Mouse (Mus musculus) kidney, postnatal 36 days (tissue): Measurements from ENCODE around the gene Lifr.

Experiments used
- DNase-seq, 2 experiments: peaks; one replicate each; pipeline ENCODE4 v3.0.0; 2021 to 2022; ENCODE audit warnings: mixed read lengths in 2 of 2

The Lifr gene

GRCm38 (mm10) chr15:7129944-7130287, 39.5 kb downstream of the Lifr start:
- peak in 1 of 2 experiments; percentile 58 for DNase-seq

DNA sequence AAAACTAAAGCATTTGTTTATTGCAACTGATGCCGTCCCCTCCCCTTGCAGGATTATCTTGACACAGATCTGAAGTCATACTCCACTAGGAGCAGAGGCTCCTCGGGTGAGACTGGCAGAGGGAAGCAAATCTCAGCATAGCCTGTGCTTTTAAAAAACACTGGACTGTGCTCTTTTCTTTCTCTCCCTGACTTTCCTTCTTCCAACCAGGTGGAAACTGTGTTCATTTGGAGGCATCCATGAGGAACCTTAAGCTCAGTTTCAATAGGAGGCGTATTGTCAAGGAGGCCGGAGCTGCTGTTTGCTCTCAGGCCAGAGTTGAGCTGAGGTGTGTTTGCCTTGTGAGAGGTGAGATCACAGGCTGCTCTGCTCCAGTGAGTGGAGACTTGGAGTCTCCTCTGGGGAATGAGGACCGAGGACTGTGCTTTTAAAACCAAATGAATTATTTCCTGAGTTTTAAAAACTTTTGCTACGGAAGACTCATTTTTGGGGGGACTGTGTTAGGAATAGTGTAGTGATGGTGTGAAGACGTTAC, 40.3 kb downstream of the Lifr start:
- peak in 1 of 2 experiments; percentile 50 for DNase-seq

GRCm38 (mm10) chr15:7132741-7133140, 42.3 kb downstream of the Lifr start:
- peak in 1 of 2 experiments; percentile 67 for DNase-seq

- peak; percentile 52 to 73 for DNase-seq
Measured at GRCm38 (mm10) chr15:7134454-7135052, 44.1 kb downstream of the Lifr start.

GRCm38 (mm10) chr15:7135982-7136562, 45.7 kb downstream of the Lifr start:
- DNase-seq, result no peak

DNA sequence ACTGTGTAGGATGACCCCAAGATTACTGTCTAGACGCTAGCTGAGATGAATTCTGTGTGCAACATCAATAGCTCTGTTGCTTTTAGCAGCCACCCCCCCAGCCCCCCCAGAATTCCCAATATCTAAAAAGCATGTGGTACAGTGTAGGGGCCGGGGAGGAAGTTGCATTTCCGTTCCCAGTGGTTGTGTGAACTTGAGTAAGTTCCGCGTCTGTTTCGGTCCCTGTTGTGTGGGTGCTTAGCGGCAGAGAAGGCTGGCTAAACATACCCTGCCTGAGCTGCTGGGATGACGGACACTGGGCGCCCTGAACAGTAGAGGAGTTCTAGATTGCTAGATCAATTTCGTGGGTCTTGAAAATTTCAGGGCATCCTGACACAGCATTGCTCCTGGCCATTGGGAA, 46.5 kb downstream of the Lifr start:
- peak in 1 of 2 experiments; percentile 33 for DNase-seq

- DNase-seq, result peak; percentile 66 to 78
Measured at GRCm38 (mm10) chr15:7137607-7138006, 47.2 kb downstream of the Lifr start.

DNA sequence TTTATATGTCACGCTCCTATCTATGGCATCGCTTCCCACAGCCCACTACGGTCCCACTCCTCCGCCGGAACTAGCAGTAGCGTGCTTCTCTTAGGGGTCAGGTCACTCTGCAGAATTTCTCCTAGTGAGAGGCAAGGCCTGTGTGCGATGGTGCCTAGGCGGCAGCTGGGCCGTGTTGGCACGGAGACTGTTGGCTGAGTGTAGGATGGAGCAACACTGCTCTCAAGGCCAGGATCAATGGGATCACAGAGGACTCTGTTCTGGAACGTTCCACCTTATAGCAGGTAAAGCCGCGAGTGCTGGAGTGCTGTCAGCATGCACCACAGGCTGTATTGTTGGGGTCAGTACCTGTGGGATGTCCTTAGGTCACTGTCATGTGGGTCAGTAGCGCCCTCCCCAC, 48.1 kb downstream of the Lifr start:
- no peak for DNase-seq

DNA sequence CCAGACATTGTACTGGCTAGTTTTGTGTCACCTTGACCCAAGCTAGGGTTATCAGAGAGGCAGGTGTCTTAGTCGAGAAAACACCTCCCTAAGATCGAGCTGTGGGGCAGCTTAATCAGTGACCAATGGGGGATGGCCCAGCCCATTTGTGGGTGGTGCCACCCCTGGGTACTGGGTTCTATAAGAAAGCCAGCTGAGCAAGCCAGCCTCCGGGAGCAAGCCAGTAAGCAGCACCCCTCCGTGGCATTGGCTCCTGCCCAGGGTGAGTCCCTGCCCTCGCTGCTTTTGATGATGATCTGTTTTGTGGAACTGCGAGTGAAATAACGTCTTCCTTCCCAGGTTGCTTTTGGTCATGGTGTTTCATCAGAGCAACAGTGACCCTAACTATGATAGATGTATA, 49.9 kb downstream of the Lifr start:
- DNase-seq, result no peak

GRCm38 (mm10) chr15:7141246-7141645, 50.8 kb downstream of the Lifr start:
- DNase-seq, result no peak

GRCm38 (mm10) chr15:7143689-7144170, 53.3 kb downstream of the Lifr start:
- no peak for DNase-seq

DNA sequence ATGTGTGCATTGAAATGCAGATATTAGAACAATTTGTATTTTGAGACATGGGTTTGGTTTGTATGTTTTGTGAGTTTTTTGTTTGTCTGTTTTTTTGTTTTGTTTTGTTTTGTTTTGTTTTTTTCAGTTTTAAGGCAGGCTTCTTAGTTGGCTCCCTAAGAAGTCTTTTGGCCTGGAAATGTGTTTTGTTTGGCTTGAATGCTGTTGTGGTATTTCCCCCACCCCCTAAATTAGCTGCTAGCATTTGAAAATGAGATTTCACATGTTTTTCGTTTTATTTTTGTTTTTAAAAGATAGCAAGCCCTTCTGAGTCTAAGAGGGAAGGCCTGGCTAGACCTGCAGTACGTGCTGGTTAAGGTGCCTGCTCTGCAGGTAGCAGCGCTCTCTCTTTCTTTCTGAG, 54.1 kb downstream of the Lifr start:
- DNase-seq, result no peak

DNA sequence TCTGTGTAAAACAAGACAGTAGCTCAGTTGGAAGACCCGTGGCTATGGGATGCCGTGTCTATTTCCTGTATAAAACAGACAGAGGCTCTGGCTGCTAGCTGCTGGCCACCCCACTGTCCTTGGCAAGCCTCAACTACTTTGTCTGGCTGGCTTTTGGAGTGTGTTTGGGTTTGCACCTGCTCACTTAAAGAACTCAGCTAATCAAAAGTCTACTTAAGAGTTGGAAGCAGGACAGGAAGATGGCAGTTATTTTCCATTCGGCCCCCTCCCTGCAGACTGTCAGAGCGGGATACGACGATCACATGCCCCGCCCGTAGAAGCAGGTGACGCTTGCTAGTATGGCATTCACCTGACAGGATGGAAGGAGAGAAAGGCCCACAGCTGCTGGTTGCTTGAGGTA, 54.5 kb downstream of the Lifr start:
- DNase-seq, result peak in 1 of 2 experiments; percentile 33

GRCm38 (mm10) chr15:7145555-7145954, 55.1 kb downstream of the Lifr start:
- DNase-seq, result no peak

DNA sequence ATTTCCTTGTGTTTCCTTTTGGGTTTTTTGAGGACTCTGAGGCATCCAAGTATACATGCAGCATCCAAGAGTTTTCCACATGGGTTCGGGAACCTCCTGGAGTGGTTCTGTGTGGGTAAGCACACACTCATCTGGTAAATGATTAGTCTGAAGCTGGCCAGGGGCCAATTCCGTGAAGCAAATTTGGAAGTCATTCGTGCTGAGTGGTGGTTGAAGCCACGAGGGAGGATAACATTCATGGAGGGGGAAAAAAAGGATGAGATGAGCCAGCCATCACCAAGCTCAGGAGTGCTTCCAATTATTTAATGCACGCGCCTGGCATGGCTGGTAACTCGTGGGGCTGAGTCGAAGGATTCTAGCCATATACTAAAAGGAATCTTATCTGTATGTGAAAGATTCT, 56.1 kb downstream of the Lifr start:
- DNase-seq, result peak; percentile 82 to 88

GRCm38 (mm10) chr15:7149796-7150195, 59.4 kb downstream of the Lifr start:
- DNase-seq, result no peak

- DNase-seq, result peak in 1 of 2 experiments; percentile 38
Measured at GRCm38 (mm10) chr15:7150591-7150990, 60.2 kb downstream of the Lifr start.

GRCm38 (mm10) chr15:7152116-7152760, 61.8 kb downstream of the Lifr start:
- peak in 1 of 2 experiments; percentile 34 for DNase-seq

- peak in 1 of 2 experiments; percentile 69 for DNase-seq
Measured at GRCm38 (mm10) chr15:7154010-7154736, 63.8 kb downstream of the Lifr start.

- DNase-seq, result peak in 1 of 2 experiments; percentile 69
Measured at GRCm38 (mm10) chr15:7154737-7155090, 64.3 kb downstream of the Lifr start.

DNA sequence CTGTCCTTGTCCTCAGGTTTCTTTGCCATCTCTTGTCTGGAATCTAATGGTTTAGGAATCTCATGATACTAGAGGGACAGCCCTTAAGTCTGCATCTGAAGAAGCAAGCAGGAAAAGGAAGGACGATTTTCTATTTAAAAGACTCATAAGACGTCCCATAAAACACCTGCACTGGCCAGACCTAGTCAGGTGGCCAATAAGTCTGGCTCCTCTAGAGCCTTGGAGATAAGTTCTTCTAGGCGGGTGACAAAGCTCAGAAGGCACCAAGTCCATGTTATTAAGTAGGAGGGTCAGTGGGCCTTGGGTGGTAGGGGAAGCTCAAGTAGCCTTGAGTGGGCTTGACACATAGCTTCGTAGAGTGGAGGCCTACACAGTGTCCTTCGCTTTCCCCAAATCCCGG, 67.2 kb downstream of the Lifr start:
- DNase-seq, result no peak

GRCm38 (mm10) chr15:7159869-7160268, 69.5 kb downstream of the Lifr start:
- DNase-seq, result peak; percentile 59 to 62

- no peak for DNase-seq
Measured at GRCm38 (mm10) chr15:7160321-7160720, 69.9 kb downstream of the Lifr start.
